Mouse (Mus musculus) layer of hippocampus, adult 9-10 months (tissue): ENCODE measurements around the gene Sema7a.

Experiments used
- DNase-seq: peaks from one replicate; pipeline ENCODE4 v3.0.0; 2022; ENCODE audit warnings: low spot score

Gene Sema7a

GRCm38 (mm10) chr9:57959886-57960866 is 20.3 kb downstream of the Sema7a start:
- DNase-seq = no peak

- DNase-seq = no peak
These were observed 21.3 kb downstream of the Sema7a start for GRCm38 (mm10) chr9:57961226-57961625.

GRCm38 (mm10) chr9:57961863-57962778 is 22.2 kb downstream of the Sema7a start:
- DNase-seq = no peak

GRCm38 (mm10) chr9:57963249-57963997 is 23.5 kb downstream of the Sema7a start:
- DNase-seq = no peak

- DNase-seq = no peak
These were observed 24.1 kb downstream of the Sema7a start for GRCm38 (mm10) chr9:57963998-57964395.

- no peak for DNase-seq
These were observed 24.8 kb downstream of the Sema7a start for GRCm38 (mm10) chr9:57964528-57965250.

- DNase-seq = no peak
These were observed 25.6 kb downstream of the Sema7a start for GRCm38 (mm10) chr9:57965281-57966185.

GRCm38 (mm10) chr9:57967237-57967960 is 27.5 kb downstream of the Sema7a start:
- no peak for DNase-seq

GRCm38 (mm10) chr9:57968166-57968771 is 28.4 kb downstream of the Sema7a start:
- no peak for DNase-seq

GRCm38 (mm10) chr9:57968783-57969542 is 29.1 kb downstream of the Sema7a start:
- DNase-seq = no peak

- DNase-seq = no peak
These were observed 30.0 kb downstream of the Sema7a start for GRCm38 (mm10) chr9:57969736-57970495.

GRCm38 (mm10) chr9:57971413-57971812 is 31.5 kb downstream of the Sema7a start:
- DNase-seq = no peak

GRCm38 (mm10) chr9:57972141-57972591 is 32.3 kb downstream of the Sema7a start:
- no peak for DNase-seq

GRCm38 (mm10) chr9:57972776-57973439 is 33.0 kb downstream of the Sema7a start:
- DNase-seq = no peak

GRCm38 (mm10) chr9:57973440-57974066 is 33.6 kb downstream of the Sema7a start:
- DNase-seq = no peak

- DNase-seq = no peak
These were observed 34.3 kb downstream of the Sema7a start for GRCm38 (mm10) chr9:57974221-57974620.
